In the genomic region with DNA sequence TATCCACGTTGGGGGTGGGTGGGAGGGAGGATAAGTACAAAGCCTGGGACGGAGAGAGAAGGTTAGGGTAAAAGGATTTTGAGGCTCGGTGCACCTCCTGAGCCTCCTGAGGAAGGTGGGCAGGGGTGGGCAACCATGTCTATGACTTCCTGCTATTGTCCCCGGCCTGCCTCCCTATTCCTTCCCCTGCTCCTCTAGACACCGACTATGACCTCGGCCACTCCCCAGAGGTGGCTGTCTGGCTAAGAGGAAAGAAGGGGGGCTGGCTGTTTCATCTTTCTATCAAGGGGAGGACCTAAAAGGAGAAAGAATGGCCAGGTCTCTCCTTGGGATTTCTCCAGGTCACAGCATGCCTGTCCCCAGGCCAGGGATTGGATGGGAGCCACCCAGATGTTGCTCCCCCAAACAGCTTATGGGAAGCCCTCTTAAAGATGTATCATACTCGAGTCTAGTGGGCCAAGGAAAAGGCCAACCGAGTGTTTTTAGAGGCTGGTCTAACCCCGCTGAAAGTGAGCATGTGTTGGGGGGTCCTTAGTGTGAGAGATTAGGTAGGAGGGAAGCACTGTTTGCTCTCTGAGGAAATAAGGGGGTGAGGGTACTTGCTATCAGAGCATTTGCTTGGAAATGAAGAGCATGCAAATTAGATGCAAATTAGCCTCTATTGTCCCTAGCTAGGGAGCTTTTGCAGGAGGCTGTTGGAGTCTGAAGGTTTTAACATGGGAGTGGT, we compare ENCODE assay signal across 7 mouse cellular contexts. TPM values are rescaled to one million over a fixed set of nuclear protein-coding genes. Genes with fewer than 3 reads are reported as not detected.
A peak's percentile ranks its signal among the peaks of the same experiment; 100 is the strongest.
DNase-seq lines count a peak whose midpoint lies in the region; ATAC-seq and TF ChIP-seq lines count a peak whose summit lies in the region.

No protein-coding gene starts in this region.

- no peak for ATAC-seq in megakaryocyte, adult 5-6 weeks (ENCODE audit: poor library complexity, severe bottlenecking)
- no peak for ATAC-seq in forebrain, embryonic 16.5 days
- ATAC-seq in limb, embryonic 13.5 days (ENCODE audit: low FRiP score, low read depth), result peak; percentile 6; the same call in 1 of the 2 replicates
- no peak for ATAC-seq in stomach, postnatal 0 days (ENCODE audit: low FRiP score, low TSS enrichment)
- ATAC-seq in megakaryocyte progenitor cell, adult 5-6 weeks (replicated peaks; ENCODE audit: poor library complexity), result no peak

- no peak for TF ChIP-seq CTCF in stomach, postnatal 0 days (IDR thresholded peaks at IDR 0.05; ENCODE audit: low read depth)

- no peak for DNase-seq in stomach, postnatal 0 days (ENCODE audit: low spot score)
- DNase-seq in right cerebral cortex, postnatal 4 days, result no peak

- WGBS in forebrain, embryonic 16.5 days, result 5% methylated on average over 9 of the region's 9 CpGs
- 2% methylated on average over 8 of the region's 9 CpGs for whole genome bisulfite sequencing in limb, embryonic 13.5 days
- WGBS in stomach, postnatal 0 days, result 17% methylated on average over 9 of the region's 9 CpGs

- H3K27ac ChIP-seq in forebrain, embryonic 16.5 days (ENCODE audit: low read length), result peak overlapping the region; percentile 56
- H3K27ac ChIP-seq in limb, embryonic 13.5 days, result peak overlapping the region; percentile 44; the same call in 1 of the 2 replicates
- no peak overlapping the region for H3K27ac ChIP-seq in stomach, postnatal 0 days (replicated peaks)

- TF ChIP-seq EP300 in stomach, postnatal 0 days (optimal IDR thresholded peaks at IDR 0.05), result no peak

- no peaks in the 10 kb centered on the region for H3K36me3 ChIP-seq in megakaryocyte, embryonic 14.5 days (replicated peaks; ENCODE audit: low read length)
- peaks cover 10% of the 10 kb centered on the region for H3K36me3 ChIP-seq in forebrain, embryonic 16.5 days (ENCODE audit: control insufficient read depth, insufficient read depth)
- H3K36me3 ChIP-seq in limb, embryonic 13.5 days, result peaks cover 31% of the 10 kb centered on the region
- H3K36me3 ChIP-seq in stomach, postnatal 0 days (ENCODE audit: control insufficient read depth, insufficient read depth, low read length), result no peaks in the 10 kb centered on the region

- H3K4me1 ChIP-seq in megakaryocyte, embryonic 14.5 days, result peaks cover 45% of the 10 kb centered on the region
- peaks cover 34% of the 10 kb centered on the region for H3K4me1 ChIP-seq in forebrain, embryonic 16.5 days (replicated peaks; ENCODE audit: control insufficient read depth, insufficient read depth, low read length)
- peaks cover 34% of the 10 kb centered on the region for H3K4me1 ChIP-seq in limb, embryonic 13.5 days
- H3K4me1 ChIP-seq in stomach, postnatal 0 days (replicated peaks; ENCODE audit: control insufficient read depth, insufficient read depth), result peaks cover 9% of the 10 kb centered on the region

- H3K4me3 ChIP-seq in megakaryocyte, embryonic 14.5 days (replicated peaks), result peak overlapping the region; percentile 47
- peak overlapping the region; percentile 98 for H3K4me3 ChIP-seq in forebrain, embryonic 16.5 days (replicated peaks; ENCODE audit: low read length)
- H3K4me3 ChIP-seq in limb, embryonic 13.5 days, result peak overlapping the region; percentile 92
- H3K4me3 ChIP-seq in stomach, postnatal 0 days (ENCODE audit: low read depth, low read length), result peak overlapping the region; percentile 76

- H3K9ac ChIP-seq in forebrain, embryonic 16.5 days (replicated peaks; ENCODE audit: low read depth, low read length), result peak overlapping the region; percentile 96
- H3K9ac ChIP-seq in limb, embryonic 13.5 days, result peak overlapping the region; percentile 87
- peak overlapping the region; percentile 71 for H3K9ac ChIP-seq in stomach, postnatal 0 days (ENCODE audit: low read length)

- peak overlapping the region; percentile 75 for H3K4me2 ChIP-seq in forebrain, embryonic 16.5 days (ENCODE audit: low read length)
- H3K4me2 ChIP-seq in limb, embryonic 13.5 days (replicated peaks), result peak overlapping the region; percentile 86
- peak overlapping the region; percentile 92 for H3K4me2 ChIP-seq in stomach, postnatal 0 days (replicated peaks; ENCODE audit: low read depth)

- peaks cover 58% of the 10 kb centered on the region for H3K27me3 ChIP-seq in megakaryocyte, embryonic 14.5 days (replicated peaks)
- no peaks in the 10 kb centered on the region for H3K27me3 ChIP-seq in forebrain, embryonic 16.5 days (replicated peaks; ENCODE audit: control insufficient read depth, insufficient read depth, low read length)
- H3K27me3 ChIP-seq in limb, embryonic 13.5 days, result no peaks in the 10 kb centered on the region
- H3K27me3 ChIP-seq in stomach, postnatal 0 days (ENCODE audit: control insufficient read depth, insufficient read depth, low read length), result no peaks in the 10 kb centered on the region

- no peaks in the 10 kb centered on the region for H3K9me3 ChIP-seq in megakaryocyte, embryonic 14.5 days
- no peaks in the 10 kb centered on the region for H3K9me3 ChIP-seq in forebrain, embryonic 16.5 days (ENCODE audit: control insufficient read depth, low read length)
- no peaks in the 10 kb centered on the region for H3K9me3 ChIP-seq in limb, embryonic 13.5 days
- H3K9me3 ChIP-seq in stomach, postnatal 0 days (ENCODE audit: control insufficient read depth, low read length), result no peaks in the 10 kb centered on the region

RNA-seq across cellular contexts. Expression of a gene that starts 1.5 kb away (rescaled TPM):
- 1.2 and 4.0 TPM in 2 replicates for polyA plus RNA-seq in megakaryocyte, embryonic 14.5 days (2012; ENCODE audit: insufficient read depth, low replicate concordance)
- 0.04 TPM in 1 of 2 replicates, not detected in the other for total RNA-seq in megakaryocyte, adult 5-6 weeks (2015)
- total RNA-seq in megakaryocyte, adult 5-6 weeks (2017), result not detected in 2 replicates
- 21.4 and 22.6 TPM in 2 replicates for polyA plus RNA-seq in forebrain, embryonic 16.5 days (2015; fragmentation: Nextera tagmentation; extraction: Ambion mirVana)
- 11.1 and 11.7 TPM in 2 replicates for polyA plus RNA-seq in limb, embryonic 13.5 days (2015; fragmentation: Nextera tagmentation; extraction: Ambion mirVana)
- polyA plus RNA-seq in stomach, postnatal 0 days (2015; fragmentation: Nextera tagmentation; extraction: Ambion mirVana), result 1.7 and 2.2 TPM in 2 replicates
- total RNA-seq in megakaryocyte progenitor cell, adult 5-6 weeks (2015), result 0.05 and 0.07 TPM in 2 replicates
- not detected in 2 replicates for total RNA-seq in megakaryocyte progenitor cell, adult 5-6 weeks (2017)

RNA-seq across cellular contexts. Expression of a gene that starts 19.6 kb away (rescaled TPM):
- polyA plus RNA-seq in megakaryocyte, embryonic 14.5 days (2012; ENCODE audit: insufficient read depth, low replicate concordance), result 34.2 TPM in 1 of 2 replicates, not detected in the other
- total RNA-seq in megakaryocyte, adult 5-6 weeks (2015), result 77.5 and 85.2 TPM in 2 replicates
- total RNA-seq in megakaryocyte, adult 5-6 weeks (2017), result 103 and 115 TPM in 2 replicates
- polyA plus RNA-seq in forebrain, embryonic 16.5 days (2015; fragmentation: Nextera tagmentation; extraction: Ambion mirVana), result 2.1 and 2.5 TPM in 2 replicates
- 2.6 and 3.1 TPM in 2 replicates for polyA plus RNA-seq in limb, embryonic 13.5 days (2015; fragmentation: Nextera tagmentation; extraction: Ambion mirVana)
- polyA plus RNA-seq in stomach, postnatal 0 days (2015; fragmentation: Nextera tagmentation; extraction: Ambion mirVana), result 5.0 and 5.3 TPM in 2 replicates
- 17.9 and 18.7 TPM in 2 replicates for total RNA-seq in megakaryocyte progenitor cell, adult 5-6 weeks (2015)
- 17.8 and 25.1 TPM in 2 replicates for total RNA-seq in megakaryocyte progenitor cell, adult 5-6 weeks (2017)

RNA-seq across cellular contexts. Expression of a gene that starts 27.9 kb away (rescaled TPM):
- polyA plus RNA-seq in megakaryocyte, embryonic 14.5 days (2012; ENCODE audit: insufficient read depth, low replicate concordance), result 3.8 and 5.1 TPM in 2 replicates
- total RNA-seq in megakaryocyte, adult 5-6 weeks (2015), result 3.3 and 3.8 TPM in 2 replicates
- 4.4 and 5.0 TPM in 2 replicates for total RNA-seq in megakaryocyte, adult 5-6 weeks (2017)
- 41.9 and 46.6 TPM in 2 replicates for polyA plus RNA-seq in forebrain, embryonic 16.5 days (2015; fragmentation: Nextera tagmentation; extraction: Ambion mirVana)
- polyA plus RNA-seq in limb, embryonic 13.5 days (2015; fragmentation: Nextera tagmentation; extraction: Ambion mirVana), result 19.1 and 19.6 TPM in 2 replicates
- polyA plus RNA-seq in stomach, postnatal 0 days (2015; fragmentation: Nextera tagmentation; extraction: Ambion mirVana), result 9.6 and 10.1 TPM in 2 replicates
- total RNA-seq in megakaryocyte progenitor cell, adult 5-6 weeks (2015), result 3.1 and 3.6 TPM in 2 replicates
- 3.8 and 4.3 TPM in 2 replicates for total RNA-seq in megakaryocyte progenitor cell, adult 5-6 weeks (2017)

RNA-seq across cellular contexts. Expression of a gene that starts 28.0 kb away (rescaled TPM):
- 5.8 and 7.2 TPM in 2 replicates for polyA plus RNA-seq in megakaryocyte, embryonic 14.5 days (2012; ENCODE audit: insufficient read depth, low replicate concordance)
- 51.3 and 61.3 TPM in 2 replicates for total RNA-seq in megakaryocyte, adult 5-6 weeks (2015)
- 68.0 and 72.8 TPM in 2 replicates for total RNA-seq in megakaryocyte, adult 5-6 weeks (2017)
- 90.1 and 93.1 TPM in 2 replicates for polyA plus RNA-seq in forebrain, embryonic 16.5 days (2015; fragmentation: Nextera tagmentation; extraction: Ambion mirVana)
- polyA plus RNA-seq in limb, embryonic 13.5 days (2015; fragmentation: Nextera tagmentation; extraction: Ambion mirVana), result 82.4 and 84.4 TPM in 2 replicates
- 39.5 and 42.9 TPM in 2 replicates for polyA plus RNA-seq in stomach, postnatal 0 days (2015; fragmentation: Nextera tagmentation; extraction: Ambion mirVana)
- total RNA-seq in megakaryocyte progenitor cell, adult 5-6 weeks (2015), result 43.4 and 45.8 TPM in 2 replicates
- total RNA-seq in megakaryocyte progenitor cell, adult 5-6 weeks (2017), result 66.0 and 85.7 TPM in 2 replicates

RNA-seq across cellular contexts. Expression of a gene that starts 37.5 kb away (rescaled TPM):
- polyA plus RNA-seq in megakaryocyte, embryonic 14.5 days (2012; ENCODE audit: insufficient read depth, low replicate concordance), result not detected in 2 replicates
- 1.1 and 4.4 TPM in 2 replicates for total RNA-seq in megakaryocyte, adult 5-6 weeks (2015)
- total RNA-seq in megakaryocyte, adult 5-6 weeks (2017), result not detected in 2 replicates
- polyA plus RNA-seq in forebrain, embryonic 16.5 days (2015; fragmentation: Nextera tagmentation; extraction: Ambion mirVana), result 0.65 and 0.91 TPM in 2 replicates
- polyA plus RNA-seq in limb, embryonic 13.5 days (2015; fragmentation: Nextera tagmentation; extraction: Ambion mirVana), result 1.9 and 2.5 TPM in 2 replicates
- polyA plus RNA-seq in stomach, postnatal 0 days (2015; fragmentation: Nextera tagmentation; extraction: Ambion mirVana), result 0.70 and 1.0 TPM in 2 replicates
- 1.1 and 2.6 TPM in 2 replicates for total RNA-seq in megakaryocyte progenitor cell, adult 5-6 weeks (2015)
- 2.3 and 2.5 TPM in 2 replicates for total RNA-seq in megakaryocyte progenitor cell, adult 5-6 weeks (2017)

Comparison
In these comparisons a context has a peak if more than half of its experiments do, and no peak if none do; other contexts are left out.
1. H3K4me3 ChIP-seq: peak in every context shown above with its lines; median percentile 98 in forebrain, embryonic 16.5 days; 92 in limb, embryonic 13.5 days; 76 in stomach, postnatal 0 days; 47 in megakaryocyte, embryonic 14.5 days.